Mouse (Mus musculus) heart, adult 9 months (tissue): ENCODE measurements around the gene Scfd2.

Experiments used
- DNase-seq, 2 experiments: peaks; one replicate each; pipeline ENCODE4 v3.0.0; 2022; ENCODE audit warnings: low spot score in 2 of 2

Scfd2 gene

GRCm38 (mm10) chr5:74531630-74532280 is at the start of gene Scfd2:
Gene Scfd2 (minus strand): TSS chr5:74531759.
- DNase-seq = peak; percentile 94 to 96

GRCm38 (mm10) chr5:74571767-74572166 is 40.2 kb upstream of the Scfd2 start:
- no peak for DNase-seq

DNA sequence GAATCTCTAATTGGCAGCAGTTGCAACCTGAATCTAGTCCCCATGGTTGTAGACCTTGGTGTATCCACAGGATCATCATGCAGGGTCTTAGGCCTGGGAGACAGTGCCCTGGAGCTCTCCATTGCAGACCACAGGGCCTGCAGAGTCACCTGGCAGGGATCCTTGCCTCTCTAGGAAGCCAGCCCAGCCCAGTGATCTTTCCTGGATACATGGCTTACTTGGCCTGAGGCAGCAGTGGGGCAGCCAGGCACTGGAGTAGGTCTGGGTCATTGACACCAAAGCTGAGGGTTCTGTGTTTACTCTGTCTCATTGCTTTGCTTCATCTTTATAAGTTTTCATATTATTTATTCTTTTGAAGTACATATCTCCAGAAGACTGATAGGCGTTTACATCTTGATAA is 29.6 kb upstream of the Scfd2 start:
- peak in 1 of 2 experiments; percentile 4 for DNase-seq

DNA sequence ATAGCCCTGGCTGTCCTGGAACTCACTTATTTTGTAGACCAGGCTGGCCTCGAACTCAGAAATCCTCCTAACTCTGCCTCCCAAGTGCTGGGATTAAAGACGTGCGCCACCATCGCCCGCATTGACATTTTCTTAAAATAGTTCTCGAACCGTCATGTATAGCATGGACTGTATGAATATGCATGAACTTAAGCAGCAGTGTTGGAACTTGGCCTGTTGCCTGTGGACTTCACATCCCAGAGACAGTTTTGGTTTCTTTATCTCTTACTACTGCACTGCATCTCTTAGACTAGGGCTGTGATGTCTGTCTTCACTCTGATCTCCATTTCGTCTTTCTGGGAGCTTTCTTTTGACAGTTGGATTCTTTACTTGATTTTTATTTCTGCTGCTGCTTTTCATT is 18.0 kb upstream of the Scfd2 start:
- no peak for DNase-seq

DNA sequence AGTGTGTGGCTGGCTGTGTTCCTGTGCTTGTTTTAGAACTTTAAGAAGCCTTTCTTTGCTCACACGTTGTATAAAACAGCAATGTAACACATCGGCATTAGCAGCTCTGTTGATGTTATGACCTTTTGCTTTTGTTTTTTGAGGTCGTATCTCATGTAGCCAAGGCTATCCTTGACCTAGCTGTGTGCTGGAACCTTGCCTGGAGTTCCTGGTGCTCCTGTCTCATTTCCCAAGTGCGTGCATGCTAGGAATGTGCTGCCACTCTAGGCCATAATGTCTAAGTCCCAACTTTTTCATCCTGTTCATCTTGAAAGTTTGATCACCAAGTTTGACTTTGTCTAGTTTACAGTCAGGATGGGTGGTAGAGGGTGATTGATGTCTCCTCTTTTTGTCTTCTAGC is 14.0 kb upstream of the Scfd2 start:
- no peak for DNase-seq

- no peak for DNase-seq
These were observed 4.8 kb upstream of the Scfd2 start for GRCm38 (mm10) chr5:74536180-74536947.

GRCm38 (mm10) chr5:74535240-74536021 is 3.9 kb upstream of the Scfd2 start, which contains the start of gene Fip1l1:
Gene Fip1l1 (plus strand): TSS chr5:74535449.
- peak; percentile 89 for DNase-seq

DNA sequence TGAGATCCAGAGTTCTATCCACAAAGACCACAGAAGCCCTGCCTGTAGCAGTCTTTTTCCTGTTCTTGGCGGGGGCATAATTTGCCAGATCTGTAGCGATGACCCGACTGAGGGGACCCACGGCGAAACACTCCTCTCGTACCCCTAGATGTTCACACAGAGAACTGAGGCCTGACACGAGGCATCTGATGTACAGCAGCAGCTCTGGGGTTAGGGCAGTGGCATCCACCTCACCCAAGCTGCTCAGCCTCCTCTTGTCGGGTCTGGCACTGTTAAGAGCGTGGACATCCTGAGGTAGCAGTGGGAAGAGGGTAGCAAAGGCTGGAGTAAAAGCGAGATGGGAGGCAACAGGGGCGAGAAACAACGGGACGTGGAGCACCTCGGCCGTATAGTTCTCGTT is 774 bp downstream of the Scfd2 start:
- DNase-seq = no peak

- DNase-seq = no peak
These were observed 4.5 kb downstream of the Scfd2 start for GRCm38 (mm10) chr5:74527025-74527424.

- no peak for DNase-seq
These were observed 19.9 kb downstream of the Scfd2 start for GRCm38 (mm10) chr5:74511686-74512085.

- DNase-seq = no peak
These were observed 38.9 kb downstream of the Scfd2 start for GRCm38 (mm10) chr5:74492705-74493104.

GRCm38 (mm10) chr5:74484646-74485045 is 46.9 kb downstream of the Scfd2 start:
- DNase-seq = no peak

GRCm38 (mm10) chr5:74482633-74483032 is 48.9 kb downstream of the Scfd2 start:
- DNase-seq = no peak

DNA sequence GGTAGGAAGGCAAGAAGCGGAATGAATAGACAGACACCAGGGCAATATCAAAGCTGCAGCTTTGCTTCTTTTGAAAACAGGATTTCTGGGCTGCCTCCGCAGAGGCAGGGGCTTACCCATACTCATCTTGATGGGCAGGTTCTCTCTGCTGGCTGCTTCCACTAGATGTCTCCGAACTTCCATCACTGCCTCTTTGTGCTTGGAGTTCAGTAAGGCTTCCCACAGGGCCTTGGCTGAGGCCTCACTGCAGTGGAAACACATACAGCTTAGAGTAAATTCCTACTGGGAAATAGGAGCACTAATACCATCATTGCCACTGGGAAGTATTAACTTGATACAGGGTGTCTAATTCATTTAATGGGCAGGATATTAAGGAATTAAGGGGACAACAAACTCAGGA is 49.5 kb downstream of the Scfd2 start:
- DNase-seq = no peak

DNA sequence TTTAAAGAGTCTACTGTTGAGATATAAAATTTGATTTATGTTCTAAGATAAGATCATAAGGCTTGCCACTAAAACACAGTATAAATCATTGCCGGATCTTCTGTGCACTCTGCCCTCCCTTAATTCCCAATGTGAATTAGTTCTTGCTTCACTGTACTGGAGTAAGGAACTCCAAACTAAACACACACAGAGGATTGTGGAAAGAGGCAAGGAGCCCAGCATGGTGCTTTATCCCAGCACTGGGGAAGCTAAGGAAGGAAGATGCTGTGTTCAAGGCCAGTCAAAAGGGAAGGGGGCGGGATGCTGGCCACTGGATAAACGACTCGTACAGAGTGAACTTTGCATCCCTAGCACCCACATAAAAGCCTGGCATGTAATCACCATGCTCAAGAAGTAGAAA is 51.1 kb downstream of the Scfd2 start:
- DNase-seq = no peak

DNA sequence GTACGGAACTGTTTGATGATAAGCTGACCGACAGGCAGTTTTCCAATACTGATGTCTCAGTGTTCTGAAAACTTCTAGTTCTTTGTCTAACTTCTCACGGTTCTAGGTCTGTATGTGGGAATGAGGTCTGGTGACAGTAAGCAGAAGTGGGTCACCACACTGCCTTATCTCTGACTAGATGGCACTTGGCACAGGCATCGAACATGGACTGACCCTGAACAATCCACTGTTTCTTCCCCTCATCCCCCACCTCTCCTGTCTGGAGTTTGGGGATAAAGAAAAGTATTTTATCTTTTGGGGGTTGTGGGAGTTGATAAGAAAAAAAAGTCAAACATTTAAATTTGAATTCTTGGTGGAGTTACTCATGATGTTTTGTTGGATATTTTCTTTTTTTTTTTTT is 51.6 kb downstream of the Scfd2 start:
- DNase-seq = no peak

DNA sequence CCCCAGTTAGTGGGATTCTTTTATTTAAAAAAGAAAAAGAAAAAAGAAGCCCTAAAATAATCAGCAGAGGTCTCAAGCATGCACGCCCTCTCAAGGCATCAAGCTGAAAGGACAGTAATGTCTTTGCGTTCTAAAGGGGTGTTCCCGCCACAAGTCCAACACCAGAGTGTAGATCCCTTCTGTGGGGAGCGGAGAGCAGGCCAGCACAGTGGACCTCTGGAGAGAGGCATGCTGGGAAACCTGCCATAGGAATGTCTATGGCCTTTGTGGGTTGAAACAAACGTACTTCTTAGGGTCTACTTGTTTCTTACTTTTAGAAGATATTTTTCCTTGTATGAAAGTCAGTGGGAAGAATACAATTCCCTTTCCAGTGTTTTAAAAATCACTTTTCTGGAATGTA is 52.4 kb downstream of the Scfd2 start:
- no peak for DNase-seq

DNA sequence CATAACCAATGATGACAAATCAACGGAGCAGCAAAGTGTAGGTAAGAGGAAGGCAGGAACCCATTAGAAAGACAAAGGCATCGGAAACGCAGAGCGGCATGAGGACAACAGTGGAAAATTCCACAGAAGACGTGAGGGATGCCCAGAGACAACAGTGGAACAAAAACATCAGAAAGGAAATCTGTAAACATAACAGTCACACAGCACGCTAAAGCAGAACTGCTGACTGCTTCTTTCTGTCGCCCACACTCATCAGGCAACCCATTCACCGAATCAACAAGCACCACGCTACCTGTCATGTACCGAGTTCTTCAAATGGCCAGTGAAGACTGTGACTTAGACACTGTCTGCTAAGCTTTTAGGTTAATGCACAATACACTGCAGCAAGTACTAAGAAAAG is 55.0 kb downstream of the Scfd2 start:
- DNase-seq = no peak

DNA sequence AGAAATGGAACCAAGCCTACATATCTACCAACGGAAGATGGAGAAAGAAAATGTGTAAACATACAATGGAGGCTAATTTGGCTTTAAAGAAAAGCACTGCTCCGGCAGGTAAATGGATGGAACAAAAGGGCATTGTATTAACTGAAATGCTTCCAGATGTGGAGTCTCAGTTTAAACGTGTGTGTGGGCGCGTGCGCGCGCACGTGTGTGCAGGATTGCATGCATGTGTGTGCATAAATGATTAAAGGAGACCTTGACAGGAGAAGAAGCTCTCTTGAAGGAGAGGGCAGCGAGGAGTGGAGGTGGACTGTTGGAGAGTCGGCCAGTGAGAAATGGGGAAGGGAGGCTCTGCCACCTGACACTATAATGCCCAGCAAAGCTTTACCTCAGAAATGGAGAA is 58.4 kb downstream of the Scfd2 start:
- DNase-seq = no peak

DNA sequence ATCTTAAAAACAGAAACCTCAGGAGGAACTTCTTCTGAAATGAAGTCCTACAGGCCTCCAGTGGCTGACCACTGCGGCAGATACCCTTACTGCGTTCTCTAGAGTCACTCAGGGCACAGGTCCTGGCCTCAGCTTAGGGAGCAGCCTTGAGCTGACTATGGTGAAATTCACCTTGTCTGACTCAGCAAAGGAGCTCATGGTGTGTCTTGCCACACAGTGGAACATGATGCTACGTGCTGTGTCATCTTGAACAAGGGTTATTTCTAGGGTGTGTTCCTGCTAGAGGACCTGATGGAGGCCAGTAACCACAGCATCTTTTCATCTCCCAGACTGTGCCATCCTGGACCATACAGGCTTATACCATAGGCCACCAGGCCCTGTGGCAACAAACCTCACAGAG is 60.7 kb downstream of the Scfd2 start:
- DNase-seq = no peak

DNA sequence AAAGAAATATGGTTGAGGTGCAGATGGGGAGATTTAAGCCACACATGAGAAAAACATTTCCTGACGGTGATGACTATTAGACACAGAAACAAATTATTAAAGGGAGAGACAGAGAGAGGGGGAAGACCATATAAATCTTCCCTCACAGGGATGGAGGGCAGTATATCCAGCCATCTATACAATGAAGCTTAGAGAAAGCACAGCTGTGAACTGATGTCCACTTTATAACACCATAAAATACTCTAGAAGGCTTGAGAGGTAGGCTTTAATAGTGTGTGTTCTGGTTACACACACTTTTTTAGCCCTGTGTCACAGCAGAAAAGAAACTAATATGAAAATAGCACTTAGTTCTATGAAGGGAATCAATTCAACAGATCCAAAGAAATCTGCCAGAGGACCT is 61.9 kb downstream of the Scfd2 start:
- DNase-seq = no peak

GRCm38 (mm10) chr5:74467753-74468152 is 63.8 kb downstream of the Scfd2 start:
- DNase-seq = no peak

DNA sequence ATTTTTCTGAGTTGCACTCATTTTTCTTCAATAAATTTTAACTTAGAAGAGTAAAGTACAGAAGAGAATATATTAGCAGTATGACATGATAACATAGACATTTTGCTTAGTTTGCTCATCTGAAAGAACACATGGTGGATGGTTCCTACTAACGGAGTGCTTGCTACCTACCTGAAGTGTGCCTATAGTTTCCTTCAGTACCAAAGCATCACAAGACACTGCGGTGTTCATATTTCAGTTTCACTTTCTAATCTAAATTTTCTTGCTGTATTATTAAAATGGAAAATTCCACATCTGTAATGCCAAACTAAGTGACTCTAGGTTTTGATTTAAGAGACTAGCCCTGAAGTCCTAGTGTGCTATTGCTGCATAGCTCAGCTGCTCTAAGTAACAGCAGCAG is 74.8 kb downstream of the Scfd2 start:
- no peak for DNase-seq
